Mouse (Mus musculus): ENCODE results near the gene Otulin. TPM values are rescaled to one million over a fixed set of nuclear protein-coding genes. Genes with fewer than 3 reads are reported as not detected.

Gene Otulin
- total and polyA plus RNA-seq, 3 experiments = 40.0 to 84.8 (median 80.2) TPM

DNA sequence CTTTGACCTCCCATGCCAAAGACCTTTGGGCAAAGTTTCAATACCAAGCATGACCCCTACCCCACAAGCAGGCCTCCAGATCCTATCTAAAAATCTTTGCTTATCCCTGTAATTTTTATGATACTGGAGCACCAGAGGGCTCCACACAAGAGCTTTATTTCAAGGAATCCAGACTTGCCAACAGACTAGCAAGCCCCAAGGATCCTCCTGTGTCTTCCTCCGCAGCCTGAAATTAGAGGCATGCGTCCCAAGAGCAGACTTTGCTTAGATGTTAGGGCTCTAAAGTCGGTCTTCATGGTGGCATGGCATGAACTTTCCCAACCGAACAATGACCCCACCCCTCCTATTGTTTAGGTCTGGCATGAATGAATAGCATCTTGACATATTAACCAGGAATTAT lies 94.8 kb downstream of the Otulin start:
- TF ChIP-seq EP300 (IDR thresholded peaks at IDR 0.05; ENCODE audit: low read length) = no peak
- no peak for TF ChIP-seq HCFC1 (IDR thresholded peaks at IDR 0.05; ENCODE audit: low read depth, low read length)
- TF ChIP-seq UBTF (IDR thresholded peaks at IDR 0.05; ENCODE audit: low read depth, low read length) = no peak
- TF ChIP-seq CHD2 (IDR thresholded peaks at IDR 0.05; ENCODE audit: low read length) = no peak
- TF ChIP-seq USF1 (IDR thresholded peaks at IDR 0.05; ENCODE audit: low read depth, low read length) = no peak
- TF ChIP-seq RAD21 (IDR thresholded peaks at IDR 0.05; ENCODE audit: low read depth, low read length) = no peak
- no peak for TF ChIP-seq POLR2A (IDR thresholded peaks at IDR 0.05; ENCODE audit: low read depth, low read length)
- no peak for TF ChIP-seq JUND (conservative IDR thresholded peaks at IDR 0.05; ENCODE audit: low read depth, low read length)
- TF ChIP-seq ELF1 (IDR thresholded peaks at IDR 0.05; ENCODE audit: low read depth, low read length) = no peak
- TF ChIP-seq SIN3A (IDR thresholded peaks at IDR 0.05; ENCODE audit: low read length) = no peak
- no peak for TF ChIP-seq IRF4 (IDR thresholded peaks at IDR 0.05; ENCODE audit: low read depth, low read length)
- TF ChIP-seq MAZ (IDR thresholded peaks at IDR 0.05; ENCODE audit: low read depth, low read length) = no peak
- no peak for TF ChIP-seq ZKSCAN1 (IDR thresholded peaks at IDR 0.05; ENCODE audit: borderline replicate concordance, low read depth, low read length)
- TF ChIP-seq E2F4 (IDR thresholded peaks at IDR 0.05; ENCODE audit: insufficient replicate concordance, low read depth, low read length) = no peak
- TF ChIP-seq TCF12 (IDR thresholded peaks at IDR 0.05; ENCODE audit: low read depth, low read length) = no peak
- TF ChIP-seq ZMIZ1 (IDR thresholded peaks at IDR 0.05; ENCODE audit: low read depth, low read length) = no peak
- no peak for TF ChIP-seq JUN (IDR thresholded peaks at IDR 0.05; ENCODE audit: insufficient read depth, low read depth, low read length)
- TF ChIP-seq MAX (IDR thresholded peaks at IDR 0.05; ENCODE audit: low read length) = no peak
- Histone ChIP-seq H3K27me3 (replicated peaks) (no peaks in the 10 kb centered on the region), H3K4me1 (ENCODE audit: control insufficient read depth in 1 of 2, insufficient read depth in 2 of 2) (peaks cover 4 to 46% of the 10 kb centered on the region in 2 experiments), H3K27ac (ENCODE audit: insufficient read depth, low read depth) (no peak overlapping the region), H3K9ac (ENCODE audit: insufficient read depth, low read depth) (no peak overlapping the region), H3K4me3 (replicated peaks in 1 of 3; ENCODE audit: low read depth in 2 of 3, low read length in 2 of 3, poor library complexity in 1 of 3) (no peak overlapping the region), H3K4me2 (ENCODE audit: insufficient read depth, low read depth, poor library complexity, severe bottlenecking) (no peak overlapping the region), H3K9me3 (replicated peaks; ENCODE audit: low read length) (no peaks in the 10 kb centered on the region), H3K36me3 (replicated peaks in 1 of 2; ENCODE audit: control insufficient read depth in 1 of 2, insufficient read depth in 1 of 2, low read length in 1 of 2) (no peaks in the 10 kb centered on the region), H3K79me2 (replicated peaks; ENCODE audit: control insufficient read depth, extremely low read depth, insufficient read depth, poor library complexity, severe bottlenecking) (no peaks in the 10 kb centered on the region)
- no peak for DNase-seq (ENCODE audit: extremely low read depth)
- dilution Hi-C loops (cut with MboI; ENCODE audit: extremely low pct_ligation_motif_present, extremely low pct_unique_long_range_greater_than_20kb, low sequenced_read_pairs) (no loop called here), in situ Hi-C loops (cut with MboI; ENCODE audit: low pct_ligation_motif_present, low pct_unique_long_range_greater_than_20kb, low sequenced_read_pairs) (no loop called here)

DNA sequence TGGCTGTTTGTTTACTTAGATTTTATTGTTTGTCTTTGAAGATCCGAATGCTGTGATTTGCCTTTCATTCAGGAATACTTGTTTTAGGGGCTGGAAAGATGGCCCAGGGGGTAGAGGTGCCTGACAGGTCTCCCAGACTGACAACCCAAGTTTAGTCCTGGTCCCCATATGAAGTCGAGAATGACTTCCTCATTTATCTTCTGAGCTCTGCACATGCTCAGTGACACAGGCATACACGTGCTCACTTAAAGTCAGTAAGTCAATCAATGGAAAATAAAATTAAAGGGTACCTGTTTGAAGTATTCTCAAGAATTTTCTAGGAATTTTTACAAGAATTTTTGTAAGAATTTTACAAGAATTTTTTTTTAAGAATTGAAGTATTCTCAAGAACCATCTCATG lies 97.5 kb downstream of the Otulin start:
- no peaks in the 10 kb centered on the region for H3K79me2 ChIP-seq (replicated peaks; ENCODE audit: control insufficient read depth, extremely low read depth, insufficient read depth, poor library complexity, severe bottlenecking)
- peak; percentile 18 for DNase-seq (ENCODE audit: extremely low read depth)
- H3K4me1 ChIP-seq (ENCODE audit: control insufficient read depth in 1 of 2, insufficient read depth in 2 of 2) = peaks cover 0 to 28% of the 10 kb centered on the region in 2 experiments; a peak in 3 of 4 replicates
- dilution Hi-C loops (cut with MboI; ENCODE audit: extremely low pct_ligation_motif_present, extremely low pct_unique_long_range_greater_than_20kb, low sequenced_read_pairs) = no loop called here
- TF ChIP-seq MAX (IDR thresholded peaks at IDR 0.05; ENCODE audit: low read length) = 0 out of 2 replicates have a peak, but pooled peaks have one; percentile 21
- TF ChIP-seq NELFE (IDR thresholded peaks at IDR 0.05; ENCODE audit: low read depth, low read length) = no peak
- 0 out of 2 replicates have a peak, but pooled peaks have one; percentile 27 for TF ChIP-seq MYC (IDR thresholded peaks at IDR 0.05; ENCODE audit: low read depth, low read length)
- TF ChIP-seq NRF1 (IDR thresholded peaks at IDR 0.05; ENCODE audit: low read depth, low read length) = peak; percentile 66
- TF ChIP-seq UBTF (IDR thresholded peaks at IDR 0.05; ENCODE audit: low read depth, low read length) = no peak
- TF ChIP-seq JUN (IDR thresholded peaks at IDR 0.05; ENCODE audit: insufficient read depth, low read depth, low read length) = no peak
- peak; percentile 40; the same call in 1 of the 2 replicates for TF ChIP-seq BHLHE40 (IDR thresholded peaks at IDR 0.05; ENCODE audit: low read depth, low read length)
- H3K36me3 ChIP-seq (replicated peaks in 1 of 2; ENCODE audit: control insufficient read depth in 1 of 2, insufficient read depth in 1 of 2, low read length in 1 of 2) = peaks cover 0 to 1% of the 10 kb centered on the region in 2 experiments
- no peaks in the 10 kb centered on the region for H3K9me3 ChIP-seq (replicated peaks; ENCODE audit: low read length)
- no peak overlapping the region for H3K27ac ChIP-seq (ENCODE audit: insufficient read depth, low read depth)
- in situ Hi-C loops (cut with MboI; ENCODE audit: low pct_ligation_motif_present, low pct_unique_long_range_greater_than_20kb, low sequenced_read_pairs) = no loop called here
- no peak overlapping the region for H3K9ac ChIP-seq (ENCODE audit: insufficient read depth, low read depth)
- no peak overlapping the region for H3K4me3 ChIP-seq (replicated peaks in 1 of 3; ENCODE audit: low read depth in 2 of 3, low read length in 2 of 3, poor library complexity in 1 of 3)
- H3K4me2 ChIP-seq (ENCODE audit: insufficient read depth, low read depth, poor library complexity, severe bottlenecking) = no peak overlapping the region
- H3K27me3 ChIP-seq (replicated peaks) = no peaks in the 10 kb centered on the region
